Mouse (Mus musculus) layer of hippocampus, adult 9-10 months (tissue): ENCODE results near the gene Taf3.

Source experiments
- DNase-seq: peaks from one replicate; pipeline ENCODE4 v3.0.0; 2022; ENCODE audit warnings: low spot score

Taf3 gene

GRCm38 (mm10) chr2:9875676-9876357, 172.6 kb downstream of the Taf3 start:
- no peak for DNase-seq

- DNase-seq: no peak
Observed at GRCm38 (mm10) chr2:9875220-9875619, 173.2 kb downstream of the Taf3 start.

GRCm38 (mm10) chr2:9874467-9875219, 173.8 kb downstream of the Taf3 start:
- DNase-seq: no peak

GRCm38 (mm10) chr2:9873757-9874156, 174.6 kb downstream of the Taf3 start:
- no peak for DNase-seq

GRCm38 (mm10) chr2:9872682-9873081, 175.7 kb downstream of the Taf3 start:
- DNase-seq: no peak

GRCm38 (mm10) chr2:9871798-9872197, 176.6 kb downstream of the Taf3 start:
- no peak for DNase-seq

- DNase-seq: no peak
Observed at GRCm38 (mm10) chr2:9871141-9871716, 177.2 kb downstream of the Taf3 start.

GRCm38 (mm10) chr2:9867092-9867825, 181.1 kb downstream of the Taf3 start:
- DNase-seq: no peak
